Mouse (Mus musculus) frontal cortex, postnatal 14 days (tissue): Measurements from ENCODE around the gene Tmem40.

Experiments used
- DNase-seq, 2 experiments: peaks; one replicate each; pipeline ENCODE4 v3.0.0; 2022; ENCODE audit warnings: low spot score in 2 of 2

The Tmem40 gene

GRCm38 (mm10) chr6:115761995-115762756 is at the start of gene Tmem40:
Tmem40 (minus strand) TSS chr6:115762410.
- no peak for DNase-seq

DNA sequence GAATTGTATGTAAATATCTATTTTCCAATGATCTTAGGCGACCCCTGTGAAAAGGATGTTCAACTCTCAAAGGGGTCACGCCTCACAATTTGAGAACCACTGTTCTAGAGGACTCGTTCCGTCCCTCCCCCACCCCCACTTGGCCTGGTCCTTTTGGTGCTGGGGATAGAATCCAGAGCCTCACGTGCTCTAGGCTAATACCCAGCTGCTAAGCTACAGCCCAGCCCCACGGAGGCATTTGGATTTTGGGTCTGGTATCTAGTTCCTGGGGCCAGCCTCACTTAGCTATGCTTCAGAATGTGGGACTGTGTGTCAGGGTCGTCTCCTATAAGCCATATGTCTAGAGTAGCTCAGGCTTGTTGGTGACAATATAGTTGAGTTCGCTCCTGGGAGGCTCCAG is 49.4 kb upstream of the Tmem40 start:
- DNase-seq: no peak

DNA sequence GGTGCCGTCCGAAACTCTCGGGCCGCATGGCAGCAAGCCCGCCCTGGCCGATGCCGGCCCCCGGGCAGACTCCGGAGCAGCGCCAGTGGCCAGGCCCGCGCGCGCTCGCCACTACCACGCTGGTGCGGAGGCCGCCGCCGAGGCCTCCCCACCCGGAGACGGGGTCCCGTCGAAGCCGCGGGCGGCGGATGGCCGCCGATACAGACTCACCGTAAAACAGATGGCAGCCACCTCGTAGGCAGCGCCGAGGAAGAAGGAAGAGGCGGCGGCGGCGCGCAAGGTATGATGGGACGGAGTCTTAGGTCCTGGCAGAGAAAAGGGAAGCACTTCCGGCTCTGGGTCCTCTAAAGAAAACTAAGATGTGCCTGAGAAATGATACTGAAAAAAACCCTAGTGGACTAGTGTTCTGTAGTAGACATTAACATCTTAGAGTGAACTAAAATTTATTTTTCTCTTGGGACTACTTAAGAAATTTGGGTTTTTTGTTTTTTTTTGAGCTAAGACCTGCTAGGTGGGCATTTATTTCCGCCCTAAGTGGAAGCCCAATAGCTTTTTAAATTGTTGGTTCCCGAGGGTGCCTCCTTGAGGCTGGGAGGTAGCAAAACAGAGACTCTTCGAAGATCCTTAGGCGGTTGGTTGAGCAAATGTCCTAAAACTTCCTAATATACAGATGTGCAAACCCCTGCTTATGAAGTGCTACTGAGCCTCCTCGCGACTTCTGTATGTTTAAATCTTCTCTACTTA is 46.5 kb upstream of the Tmem40 start, which contains the start of gene Rpl32:
Rpl32 (minus strand) TSS at position 260 of the 744 bp plus-strand sequence.
- peak; percentile 74 to 82 for DNase-seq

- no peak for DNase-seq
Observed at GRCm38 (mm10) chr6:115808196-115808487, 45.9 kb upstream of the Tmem40 start.

- DNase-seq: no peak
Observed at GRCm38 (mm10) chr6:115807464-115808195, 45.4 kb upstream of the Tmem40 start.

DNA sequence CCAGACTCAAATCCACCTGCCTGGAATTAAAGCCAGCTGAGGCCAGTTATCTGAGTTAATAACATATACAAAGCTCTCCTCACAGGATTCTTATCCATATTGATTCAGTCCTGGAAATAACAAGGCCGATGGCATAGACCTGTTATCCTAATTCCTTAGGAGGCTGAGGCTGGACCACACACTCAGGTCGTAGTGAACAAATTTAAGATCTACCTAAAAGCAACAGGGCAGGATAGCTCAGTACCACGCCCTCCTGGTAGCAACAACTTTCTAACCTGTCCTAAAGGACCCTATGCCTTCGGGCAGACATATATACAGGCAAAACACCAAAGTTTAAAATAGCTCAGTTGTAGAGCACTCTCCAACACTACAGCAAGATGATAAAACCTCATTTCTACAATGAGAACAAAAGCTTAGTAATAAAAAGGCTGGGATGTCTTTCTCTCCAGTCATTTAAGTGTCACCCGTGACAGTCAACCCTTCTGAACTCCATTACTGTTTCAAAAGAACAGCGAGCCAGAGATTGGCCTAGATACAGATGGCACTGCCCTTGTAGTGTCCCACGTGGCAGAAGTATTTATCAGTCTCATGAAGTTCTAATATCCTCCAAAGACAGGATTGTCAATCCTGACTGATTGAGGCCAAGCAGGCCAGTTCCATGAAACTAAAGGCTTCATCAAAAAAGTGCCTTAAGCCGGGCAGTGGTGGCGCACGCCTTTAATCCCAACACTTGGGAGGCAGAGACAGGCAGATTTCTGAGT is 42.4 kb upstream of the Tmem40 start:
- no peak for DNase-seq

DNA sequence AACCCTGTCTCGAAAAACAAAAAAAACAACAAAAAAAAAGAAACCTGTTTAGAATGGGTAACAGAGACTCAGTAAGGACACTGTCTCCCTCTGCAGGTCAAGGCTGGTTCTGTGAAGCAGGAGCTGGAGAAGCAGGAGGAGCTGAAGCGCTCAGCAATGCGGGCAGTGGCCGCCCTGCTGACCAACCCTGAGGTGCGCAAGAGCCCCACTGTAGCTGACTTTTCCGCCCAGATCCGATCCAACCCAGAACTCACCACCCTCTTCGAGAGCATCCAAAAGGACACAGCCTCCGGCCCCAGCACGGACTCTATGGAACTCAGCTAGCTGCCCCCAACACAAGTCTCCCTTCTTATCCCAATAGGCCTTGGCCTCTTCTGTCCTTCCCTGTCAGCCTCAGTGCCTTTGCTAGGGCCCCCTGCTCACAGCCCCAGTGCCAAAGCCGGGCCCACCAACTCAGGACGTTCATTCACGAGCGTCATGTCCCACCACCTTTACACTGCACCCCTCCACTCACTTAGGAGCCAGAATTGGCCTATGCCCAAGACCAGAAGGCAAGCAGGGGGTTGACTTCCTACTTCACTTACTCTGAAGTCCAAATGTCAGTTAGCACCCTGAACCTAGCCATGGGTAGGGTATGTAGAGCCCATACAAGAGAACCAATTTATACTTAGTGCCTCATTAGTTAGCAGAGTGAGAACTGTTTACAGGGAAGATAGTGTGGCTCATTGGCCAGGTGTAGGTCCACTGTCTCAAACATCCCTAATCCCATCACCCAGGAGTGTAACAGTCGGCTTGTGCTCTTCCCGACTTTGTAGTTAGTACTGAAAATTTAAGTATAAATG is 41.6 kb upstream of the Tmem40 start:
- peak; percentile 65 to 69 for DNase-seq

GRCm38 (mm10) chr6:115801811-115802210 is 39.6 kb upstream of the Tmem40 start:
- no peak for DNase-seq

GRCm38 (mm10) chr6:115792691-115793215 is 30.5 kb upstream of the Tmem40 start:
- DNase-seq: no peak

DNA sequence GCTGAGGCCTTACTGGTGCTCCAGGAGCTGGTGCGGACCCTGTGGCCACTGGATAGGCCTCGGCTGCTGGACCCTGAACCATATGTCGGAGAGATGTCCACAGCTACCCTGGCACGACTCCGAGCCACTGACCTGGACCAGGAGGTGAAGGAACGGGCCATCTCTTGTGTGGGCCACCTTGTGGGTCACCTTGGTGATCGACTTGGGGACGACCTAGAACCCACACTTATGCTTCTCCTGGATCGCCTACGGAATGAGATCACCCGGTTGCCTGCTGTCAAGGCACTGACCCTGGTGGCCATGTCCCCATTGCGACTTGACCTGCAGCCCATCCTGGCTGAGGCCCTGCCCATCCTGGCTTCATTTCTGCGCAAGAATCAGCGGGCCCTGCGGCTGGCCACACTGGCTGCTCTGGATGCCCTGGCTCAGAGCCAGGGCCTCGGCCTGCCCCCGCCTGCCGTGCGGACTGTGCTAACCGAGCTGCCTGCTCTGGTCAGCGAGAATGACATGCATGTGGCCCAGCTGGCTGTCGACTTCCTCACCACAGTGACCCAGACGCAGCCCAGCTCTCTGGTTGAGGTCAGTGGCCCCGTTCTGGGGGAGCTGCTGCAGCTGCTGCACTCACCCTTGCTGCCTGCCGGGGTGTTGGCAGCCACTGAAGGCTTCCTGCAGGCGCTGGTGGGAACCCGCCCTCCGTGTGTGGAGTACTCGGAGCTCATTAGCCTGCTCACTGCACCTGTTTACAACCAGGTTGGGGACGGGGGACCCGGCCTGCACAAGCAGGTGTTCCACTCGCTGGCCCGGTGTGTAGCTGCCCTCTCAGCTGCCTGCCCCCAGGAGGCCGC is 29.9 kb upstream of the Tmem40 start:
- no peak for DNase-seq

- DNase-seq: no peak
Observed at GRCm38 (mm10) chr6:115791016-115791415, 28.8 kb upstream of the Tmem40 start.

GRCm38 (mm10) chr6:115782781-115783180 is 20.6 kb upstream of the Tmem40 start:
- DNase-seq: no peak

GRCm38 (mm10) chr6:115776363-115776762 is 14.2 kb upstream of the Tmem40 start:
- no peak for DNase-seq

DNA sequence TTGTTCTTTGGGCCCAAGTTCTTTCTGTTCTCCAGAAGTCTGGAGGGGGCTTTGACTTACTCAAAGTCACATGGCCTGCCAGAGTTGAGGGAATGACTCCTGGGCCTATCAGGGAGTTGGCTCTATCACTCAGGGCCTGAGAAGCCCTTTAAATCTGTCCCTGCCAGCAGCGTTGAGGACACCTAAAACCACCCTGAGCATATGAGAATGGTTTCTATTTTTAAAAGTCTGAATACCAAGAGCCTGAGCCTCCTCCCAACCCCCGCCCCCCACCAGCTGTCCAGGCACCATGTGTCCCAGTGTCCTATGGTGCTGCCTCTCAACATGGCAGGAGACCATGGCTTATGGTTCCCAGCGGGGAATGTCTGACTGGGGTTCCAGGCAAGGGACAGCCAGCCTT is 13.6 kb upstream of the Tmem40 start:
- no peak for DNase-seq

DNA sequence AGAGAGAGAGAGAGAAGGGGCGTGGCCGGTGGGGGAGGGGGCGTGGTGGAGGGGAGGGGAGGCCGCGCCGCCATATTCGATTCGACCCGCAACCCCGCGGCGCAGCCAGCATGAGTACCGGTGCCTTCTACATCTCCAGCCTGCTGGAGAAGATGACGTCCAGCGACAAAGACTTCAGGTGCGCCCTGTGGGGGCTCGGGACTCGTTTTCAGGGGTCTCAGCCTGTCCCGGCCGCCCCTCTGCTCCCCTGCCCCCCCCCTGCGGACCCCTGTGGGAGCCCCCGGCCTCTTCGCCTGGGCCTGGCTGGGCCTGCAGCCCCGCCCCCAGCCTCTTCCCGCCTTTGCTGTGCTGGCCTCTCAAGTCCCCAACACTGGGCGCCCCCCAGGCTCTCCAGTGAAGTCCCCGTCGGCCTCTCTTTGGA is 12.3 kb upstream of the Tmem40 start, which contains the start of gene Cand2:
Cand2 (plus strand) TSS at position 38 of the 421 bp plus-strand sequence.
- no peak for DNase-seq

GRCm38 (mm10) chr6:115773966-115774413 is 11.8 kb upstream of the Tmem40 start:
- DNase-seq: no peak

DNA sequence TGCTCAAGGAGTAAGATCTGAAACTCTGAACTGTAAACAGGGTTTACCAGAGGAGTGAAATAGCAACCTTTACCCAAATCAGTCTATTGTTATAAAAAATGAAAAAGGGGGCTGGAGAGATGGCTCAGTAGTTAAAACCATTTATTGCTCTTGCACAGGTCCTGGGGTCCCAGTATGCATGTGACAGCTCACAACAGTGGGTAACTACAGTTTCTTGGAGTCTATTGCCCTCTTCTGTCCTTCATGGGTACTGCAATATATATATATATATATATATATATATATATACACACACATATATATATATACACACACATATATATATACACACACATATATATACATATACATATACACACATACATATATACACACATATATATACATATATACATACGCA is 10.4 kb upstream of the Tmem40 start:
- DNase-seq: no peak

GRCm38 (mm10) chr6:115772201-115772600 is 10.0 kb upstream of the Tmem40 start:
- DNase-seq: no peak

DNA sequence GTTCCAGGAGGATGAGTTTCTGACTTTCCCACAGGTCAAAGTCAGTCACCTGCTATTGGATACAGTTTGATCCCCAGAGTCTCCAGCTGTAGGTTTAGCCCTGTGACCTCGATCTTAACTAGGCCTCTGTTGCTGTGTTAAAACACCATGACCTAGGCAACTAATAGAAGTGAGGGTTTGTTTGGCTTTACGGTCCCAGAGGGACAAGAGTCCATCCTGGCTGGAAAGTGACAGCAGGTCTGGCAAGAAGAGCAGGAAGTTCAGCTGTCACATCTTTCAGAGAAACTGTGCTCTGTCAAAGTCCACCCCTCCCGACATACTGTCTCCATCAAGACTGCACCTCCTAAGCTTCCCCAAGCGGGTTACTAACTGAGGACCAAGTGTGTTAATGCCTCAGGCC is 8.6 kb upstream of the Tmem40 start:
- DNase-seq: no peak
